Mouse (Mus musculus) urinary bladder, postnatal 4 days (tissue): ENCODE measurements around the gene Pard6a.

ENCODE experiments used
- DNase-seq, 2 experiments: peaks; one replicate each; pipeline ENCODE4 v3.0.0; 2021 to 2022; ENCODE audit warnings: low spot score in 2 of 2

The Pard6a gene

GRCm38 (mm10) chr8:105700566-105700965, 382 bp upstream of the Pard6a start:
- no peak for DNase-seq

GRCm38 (mm10) chr8:105702001-105702401, 1.1 kb downstream of the Pard6a start:
- no peak for DNase-seq

- no peak for DNase-seq
Measured at GRCm38 (mm10) chr8:105702731-105703415, 1.9 kb downstream of the Pard6a start.

- no peak for DNase-seq
Measured at GRCm38 (mm10) chr8:105704146-105704812, 3.3 kb downstream of the Pard6a start.

- DNase-seq, result no peak
Measured at GRCm38 (mm10) chr8:105704955-105705354, 4.0 kb downstream of the Pard6a start.

- DNase-seq, result no peak
Measured at GRCm38 (mm10) chr8:105706426-105706825, 5.5 kb downstream of the Pard6a start.

GRCm38 (mm10) chr8:105707498-105708403, 6.8 kb downstream of the Pard6a start, which contains the start of the genes 4933405L10Rik and Enkd1:
Gene 4933405L10Rik (plus strand): TSS chr8:105707655.
Gene Enkd1 (minus strand): TSS chr8:105708210.
- peak; percentile 77 to 84 for DNase-seq

GRCm38 (mm10) chr8:105708675-105709074, 7.7 kb downstream of the Pard6a start:
- no peak for DNase-seq

- DNase-seq, result no peak
Measured at GRCm38 (mm10) chr8:105709317-105709716, 8.4 kb downstream of the Pard6a start.

GRCm38 (mm10) chr8:105712286-105712685, 11.3 kb downstream of the Pard6a start:
- no peak for DNase-seq

- peak; percentile 70 to 90 for DNase-seq
Measured at GRCm38 (mm10) chr8:105714139-105714538, 13.2 kb downstream of the Pard6a start.

- no peak for DNase-seq
Measured at GRCm38 (mm10) chr8:105715042-105715441, 14.1 kb downstream of the Pard6a start.

- no peak for DNase-seq
Measured at GRCm38 (mm10) chr8:105716302-105716945, 15.5 kb downstream of the Pard6a start.

GRCm38 (mm10) chr8:105719637-105720036, 18.7 kb downstream of the Pard6a start:
- DNase-seq, result no peak

- no peak for DNase-seq
Measured at GRCm38 (mm10) chr8:105722861-105723260, 21.9 kb downstream of the Pard6a start.

- no peak for DNase-seq
Measured at GRCm38 (mm10) chr8:105725726-105726125, 24.8 kb downstream of the Pard6a start.

GRCm38 (mm10) chr8:105727397-105728124, 26.6 kb downstream of the Pard6a start:
- DNase-seq, result no peak

- no peak for DNase-seq
Measured at GRCm38 (mm10) chr8:105732186-105732585, 31.2 kb downstream of the Pard6a start.

- no peak for DNase-seq
Measured at GRCm38 (mm10) chr8:105739216-105739615, 38.3 kb downstream of the Pard6a start.

- DNase-seq, result no peak
Measured at GRCm38 (mm10) chr8:105743301-105743700, 42.4 kb downstream of the Pard6a start.

- peak; percentile 36 to 77 for DNase-seq
Measured at GRCm38 (mm10) chr8:105750606-105751005, 49.7 kb downstream of the Pard6a start.
